Mouse (Mus musculus) ovary, adult 18-20 months (tissue): Measurements from ENCODE around the gene Otub2.

Experiments
- DNase-seq: peaks from one replicate; pipeline ENCODE4 v3.0.0; 2022; ENCODE audit warnings: low spot score, mixed read lengths

Otub2 gene

GRCm38 (mm10) chr12:103371711-103372110 lies 16.8 kb upstream of the Otub2 start:
- no peak for DNase-seq

GRCm38 (mm10) chr12:103373530-103374236 lies 14.8 kb upstream of the Otub2 start:
- no peak for DNase-seq

DNA sequence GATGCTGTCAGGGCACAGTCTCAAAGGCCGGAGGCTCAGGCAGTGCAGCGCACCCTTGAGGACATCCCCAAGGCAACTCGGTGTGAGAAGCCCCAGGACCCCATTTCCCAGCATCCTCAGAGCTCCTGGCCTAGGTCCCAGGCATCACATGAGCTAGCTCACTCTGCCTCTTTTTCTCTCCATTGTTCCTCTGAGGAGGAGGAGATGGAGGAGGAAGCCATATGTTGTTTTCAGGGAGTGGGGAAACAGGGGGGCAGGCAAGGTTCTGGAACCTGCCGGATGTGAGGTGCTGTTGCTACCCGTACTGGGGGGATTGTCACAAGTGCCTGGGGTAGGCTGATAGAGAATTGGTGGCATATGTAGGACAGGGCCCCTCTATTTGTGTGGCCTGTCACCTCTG lies 12.4 kb upstream of the Otub2 start:
- DNase-seq: no peak

- no peak for DNase-seq
Observed at GRCm38 (mm10) chr12:103376774-103377173, 11.7 kb upstream of the Otub2 start.

GRCm38 (mm10) chr12:103380226-103380625 lies 8.3 kb upstream of the Otub2 start:
- DNase-seq: no peak

GRCm38 (mm10) chr12:103389348-103389727 lies 856 bp downstream of the Otub2 start:
- no peak for DNase-seq

GRCm38 (mm10) chr12:103389982-103390381 lies 1.5 kb downstream of the Otub2 start:
- no peak for DNase-seq

DNA sequence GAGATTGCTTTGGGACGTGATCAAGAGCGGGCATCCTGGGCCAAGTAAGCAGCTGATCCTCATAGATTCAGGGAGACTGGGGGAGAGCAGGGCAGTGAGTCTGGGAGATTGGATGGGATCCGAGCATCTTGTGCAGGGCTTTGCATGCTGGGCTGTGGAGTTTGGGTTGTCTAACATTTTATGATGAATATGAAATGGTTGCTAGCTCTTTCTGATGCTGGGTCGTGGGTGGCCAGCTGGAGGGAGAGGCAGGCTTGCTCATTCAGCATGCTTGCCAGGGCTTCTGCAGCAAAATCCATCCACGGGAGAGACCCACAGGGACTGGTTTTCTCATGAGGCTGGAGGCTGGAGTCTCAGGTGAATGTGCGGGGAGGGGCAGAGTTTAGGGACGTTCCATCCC lies 2.6 kb downstream of the Otub2 start:
- no peak for DNase-seq

GRCm38 (mm10) chr12:103393528-103393927 lies 5.0 kb downstream of the Otub2 start:
- DNase-seq: no peak

GRCm38 (mm10) chr12:103395486-103396275 lies 7.2 kb downstream of the Otub2 start:
- DNase-seq: no peak

DNA sequence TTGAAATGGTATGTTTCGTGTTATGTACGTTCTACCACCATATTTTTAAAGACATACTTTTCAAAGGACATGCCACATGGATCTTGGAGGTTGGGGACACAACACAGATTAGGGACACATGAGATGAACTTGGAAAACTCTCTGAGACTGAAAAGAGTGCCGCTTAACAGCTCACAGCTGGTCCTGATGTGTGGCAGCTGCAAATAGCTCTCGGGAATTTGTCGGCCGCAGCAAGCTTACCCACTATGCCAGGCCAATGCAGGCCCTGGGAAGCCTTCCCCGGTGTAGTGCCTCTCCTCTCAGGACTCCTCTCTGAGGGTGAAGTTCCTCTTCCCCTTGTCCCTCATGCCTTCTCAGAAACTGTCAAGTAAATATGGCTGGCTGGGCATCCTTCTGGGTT lies 8.3 kb downstream of the Otub2 start:
- no peak for DNase-seq

DNA sequence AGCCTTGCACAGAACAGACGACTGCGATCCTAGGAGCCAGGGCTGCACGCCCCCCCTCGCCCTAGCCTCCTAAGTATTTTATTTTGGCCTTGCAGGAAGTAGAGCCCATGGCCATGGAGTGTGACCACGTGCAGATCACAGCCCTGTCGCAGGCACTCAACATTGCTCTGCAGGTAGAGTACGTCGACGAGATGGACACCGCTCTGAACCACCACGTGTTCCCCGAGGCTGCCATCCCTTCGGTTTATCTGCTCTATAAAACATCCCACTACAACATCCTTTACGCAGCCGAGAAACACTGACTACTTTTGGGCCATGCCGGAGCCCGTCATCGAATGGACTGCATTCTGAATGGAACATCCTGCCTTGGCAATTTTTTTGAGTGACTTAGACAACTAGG lies 15.6 kb downstream of the Otub2 start:
- DNase-seq: no peak

GRCm38 (mm10) chr12:103407720-103408119 lies 19.2 kb downstream of the Otub2 start, which contains the start of gene 9330161L09Rik:
9330161L09Rik (minus strand) TSS chr12:103407820.
- no peak for DNase-seq

DNA sequence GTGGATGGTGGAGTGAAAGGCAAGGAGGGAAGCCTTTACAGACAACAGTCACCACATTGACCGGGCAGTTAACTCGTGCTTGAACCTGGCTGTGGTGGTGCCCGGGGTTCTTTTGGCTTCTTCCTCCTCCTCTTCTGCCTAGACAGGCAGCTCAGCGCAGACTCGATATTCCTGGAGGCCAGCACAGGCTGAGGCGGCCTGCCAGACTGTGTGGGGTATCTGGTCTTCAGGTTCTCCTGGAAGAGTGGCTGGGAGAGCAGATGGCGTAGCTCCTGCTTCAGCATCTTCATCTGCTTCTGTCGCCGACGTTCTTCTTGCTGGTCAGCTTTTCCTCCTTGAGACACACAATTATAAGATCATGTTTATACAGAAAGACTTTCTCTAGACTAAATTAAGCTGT lies 19.7 kb downstream of the Otub2 start:
- DNase-seq: no peak

DNA sequence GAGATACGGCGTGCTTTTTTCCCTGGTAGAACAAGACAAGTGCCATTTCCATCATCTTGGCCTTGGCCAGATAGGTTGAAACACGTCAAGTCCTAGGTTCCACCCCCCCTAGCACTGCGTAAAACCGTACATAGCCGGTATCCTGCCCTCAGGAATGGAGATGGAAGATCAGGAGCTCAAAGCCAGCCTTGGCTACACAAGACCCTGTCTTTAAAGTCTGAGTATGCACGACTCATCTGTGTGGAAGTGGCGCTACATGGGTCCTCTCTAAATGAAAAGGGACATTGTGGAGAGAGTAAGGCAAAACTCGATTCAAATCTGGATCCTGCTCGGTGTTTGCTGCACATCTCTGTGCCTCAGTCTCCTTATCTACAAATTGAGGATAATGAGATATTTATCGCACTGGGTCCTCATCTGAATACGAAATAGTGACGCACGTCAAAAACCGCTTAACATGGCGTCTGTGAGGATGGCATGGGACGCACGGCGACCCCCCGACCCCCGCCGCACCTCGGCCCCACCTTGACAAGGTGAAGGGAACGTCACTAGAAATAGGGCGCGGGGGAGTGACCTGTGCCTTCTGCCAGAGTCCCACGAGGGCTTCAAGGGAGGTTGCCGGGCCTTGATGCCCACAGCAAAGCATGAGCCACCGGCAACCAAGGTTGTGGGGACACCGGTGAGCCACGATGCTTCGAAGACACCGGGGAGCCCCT lies 36.7 kb downstream of the Otub2 start:
- no peak for DNase-seq

DNA sequence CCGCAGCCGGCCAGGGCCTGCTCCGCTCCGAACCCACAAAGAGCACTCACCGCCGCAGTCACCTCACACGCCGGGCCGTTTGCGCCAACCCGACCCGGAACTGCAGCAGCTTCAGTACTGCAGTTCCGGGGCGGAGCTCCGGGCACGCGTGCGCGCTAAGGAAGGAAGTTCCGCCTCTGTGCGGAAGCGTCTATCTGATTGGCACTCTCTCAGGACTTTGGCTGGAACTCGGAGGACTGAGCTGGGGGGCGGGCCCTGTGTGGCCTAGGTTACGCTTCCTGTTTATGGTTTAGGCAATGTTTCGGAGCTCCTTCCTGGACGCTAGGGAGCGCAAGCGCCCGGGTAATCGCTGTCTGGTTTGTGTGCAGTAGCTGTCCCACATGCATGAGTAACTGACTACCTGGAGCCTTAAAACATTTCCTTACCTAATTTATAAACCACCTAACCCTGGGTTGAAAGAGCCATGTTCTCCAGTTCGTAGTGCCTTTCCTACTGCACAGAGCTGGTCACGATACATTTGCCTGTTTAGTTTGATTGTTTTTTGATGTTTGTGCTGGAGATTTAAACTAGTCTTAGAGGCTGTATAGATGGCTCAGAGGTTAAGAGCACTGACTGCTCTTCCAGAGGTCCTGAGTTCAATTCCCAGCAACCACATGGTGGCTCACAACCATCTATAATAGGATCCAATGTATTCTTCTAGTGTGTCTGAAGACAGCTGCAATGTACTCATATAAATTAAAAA lies 37.4 kb downstream of the Otub2 start, which contains the start of gene Ddx24:
Gene Ddx24, minus strand, starts transcription at position 102 of the 742 bp plus-strand sequence.
- DNase-seq: peak; percentile 97

DNA sequence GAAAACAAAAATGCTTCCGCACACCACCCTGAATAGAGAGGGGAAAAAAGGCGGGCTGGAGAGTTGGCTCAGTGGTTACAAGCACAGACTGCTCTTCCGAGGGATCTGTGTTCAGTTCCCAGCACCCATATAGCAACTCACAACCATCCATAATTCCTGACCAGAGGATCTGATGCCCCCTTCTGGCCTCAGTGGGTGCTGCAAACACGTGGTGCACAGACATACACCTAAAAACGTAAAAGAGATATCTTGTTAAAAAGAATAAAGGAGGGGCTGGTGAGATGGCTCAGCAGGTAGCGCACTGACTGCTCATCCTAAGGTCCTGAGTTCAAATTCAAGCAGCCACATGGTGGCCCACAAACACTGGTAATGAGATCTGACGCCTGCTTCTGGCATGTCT lies 38.2 kb downstream of the Otub2 start:
- DNase-seq: no peak

- DNase-seq: no peak
Observed at GRCm38 (mm10) chr12:103433430-103433829, 44.9 kb downstream of the Otub2 start.

DNA sequence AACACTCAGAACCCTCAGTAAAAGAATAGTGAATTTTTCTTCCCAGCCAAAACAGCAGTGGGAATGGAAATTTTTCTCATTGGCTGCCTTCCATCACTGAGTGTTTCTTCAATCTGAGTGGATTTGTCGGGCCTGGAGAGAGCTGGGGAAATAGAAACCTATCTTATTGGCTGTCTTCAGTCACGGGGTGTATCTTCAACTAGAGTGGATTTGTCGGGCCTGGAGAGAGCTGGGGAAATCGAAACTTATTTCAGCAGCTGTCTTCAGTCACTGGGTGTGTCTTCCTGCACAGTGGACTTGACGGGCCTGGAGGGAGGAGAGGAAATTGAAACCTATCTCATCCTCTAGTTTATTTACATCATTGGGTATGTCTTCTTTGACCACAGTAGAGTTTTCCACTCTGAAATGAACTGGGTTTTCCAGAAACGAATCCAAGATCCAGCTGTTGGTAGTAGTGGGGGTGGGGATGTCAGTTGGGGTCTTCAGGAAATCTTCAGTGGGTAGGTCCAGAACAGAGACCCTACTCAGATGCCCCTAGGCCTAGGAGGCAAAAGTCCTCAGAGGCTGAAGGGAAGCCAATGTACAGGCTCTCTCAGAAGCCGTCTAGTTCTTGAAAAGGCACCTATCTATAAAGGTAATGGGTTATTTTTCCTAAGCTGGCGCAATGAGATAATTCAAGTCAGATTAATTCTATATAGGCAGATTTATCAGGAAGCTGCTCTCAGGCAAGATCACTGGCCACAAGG lies 45.7 kb downstream of the Otub2 start, which contains the start of gene Ifi27:
Gene Ifi27, plus strand, starts transcription at position 226 of the 746 bp plus-strand sequence.
- DNase-seq: peak; percentile 79

DNA sequence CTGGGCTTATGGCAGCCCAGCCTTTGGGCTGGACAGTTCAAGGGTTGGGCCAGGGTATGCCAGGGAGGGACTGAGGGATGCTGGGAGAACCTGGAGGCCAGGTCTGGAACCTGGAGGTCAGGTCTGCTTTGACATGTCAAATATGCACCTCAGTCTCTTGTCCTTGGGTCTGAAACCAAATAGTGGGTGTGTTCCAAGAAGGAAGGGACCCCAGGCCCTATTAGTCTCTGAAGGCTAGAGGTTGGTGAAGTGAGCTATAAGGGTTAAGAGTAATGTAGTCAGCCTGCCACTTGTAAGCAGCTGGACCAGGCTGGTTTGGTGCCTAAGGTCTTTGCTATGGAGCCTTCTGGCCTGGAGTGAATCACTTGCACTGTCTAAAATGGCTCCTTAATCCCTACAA lies 46.4 kb downstream of the Otub2 start:
- DNase-seq: no peak

DNA sequence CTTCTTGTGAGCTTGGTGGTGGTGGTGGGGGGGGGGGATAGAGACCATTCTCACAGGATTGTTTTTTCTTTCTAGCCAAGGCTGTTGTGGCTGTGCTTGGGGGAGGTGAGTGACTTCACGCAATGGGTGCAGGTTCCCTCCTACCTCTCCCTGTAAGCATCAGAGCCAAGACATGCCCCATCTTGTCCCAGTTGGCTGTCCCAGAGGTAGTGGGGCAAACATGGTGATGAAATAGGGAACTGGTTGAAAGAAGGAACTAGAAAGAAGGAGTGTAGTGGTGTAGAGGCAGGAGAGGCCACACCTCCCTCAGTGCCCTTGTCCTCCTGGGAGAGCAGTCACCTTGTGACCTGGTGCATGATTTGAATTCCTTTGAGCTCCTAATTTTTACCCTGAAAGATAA lies 49.1 kb downstream of the Otub2 start:
- no peak for DNase-seq
